Mouse (Mus musculus): Measurements from ENCODE around the gene Rabggta.

- TF ChIP-seq CTCF (IDR thresholded peaks at IDR 0.05; ENCODE audit: borderline replicate concordance, insufficient read depth, low read depth, low read length), result no peak
- no peak for TF ChIP-seq POLR2A (IDR thresholded peaks at IDR 0.05; ENCODE audit: borderline replicate concordance, insufficient read depth, low read length)
Observed at GRCm38 (mm10) chr14:55769087-55769703, 47.1 kb upstream of the Rabggta start.
